ENCODE assay signal across 8 mouse cellular contexts in the genomic region with DNA sequence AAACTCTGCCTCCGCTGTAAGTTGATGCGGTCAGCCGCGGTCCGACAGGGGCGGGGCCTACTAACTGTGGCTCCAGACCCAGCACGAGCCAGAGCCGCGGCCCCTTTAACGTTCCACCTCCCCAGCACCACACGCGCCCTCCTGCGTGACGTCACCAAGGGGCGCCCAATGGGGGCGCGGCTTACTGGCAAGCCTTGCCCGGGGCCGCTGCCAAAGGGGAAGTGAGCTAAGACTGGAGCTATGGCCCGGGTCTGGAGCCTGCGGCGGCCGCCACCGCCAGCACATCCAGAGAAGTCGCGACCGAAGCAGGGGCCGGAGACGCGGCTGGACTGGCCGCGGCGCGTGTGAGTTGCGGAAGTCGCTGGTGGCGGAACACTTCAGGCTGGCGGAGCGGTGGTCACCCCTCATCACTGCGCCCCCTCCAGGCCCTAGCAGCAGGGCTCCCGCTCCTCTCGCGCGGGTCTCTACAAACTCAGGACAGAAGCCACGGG. TPM values are rescaled to one million over a fixed set of nuclear protein-coding genes. Genes with fewer than 3 reads are reported as not detected.
DNase-seq lines count a peak whose midpoint lies in the region; ATAC-seq and TF ChIP-seq lines count a peak whose summit lies in the region.

A gene (plus strand): TSS at position 194 of the 491 bp plus-strand sequence.

- peak; percentile 98 to 99 for DNase-seq in heart, postnatal 10 days
- DNase-seq in large intestine, adult 2 months (ENCODE audit: low read depth, low spot score), result peak; percentile 93
- DNase-seq in liver, postnatal 0 days, result peak; percentile 99
- peak; percentile 98 for DNase-seq in testis, postnatal 10 days (ENCODE audit: low spot score)

- peak within 1 kb of the TSS; percentile 75 for H3K4me2 ChIP-seq in forebrain, embryonic 13.5 days
- H3K4me2 ChIP-seq in liver, postnatal 0 days (ENCODE audit: low read depth, low read length), result peak within 1 kb of the TSS; percentile 89
- peak within 1 kb of the TSS; percentile 63 for H3K4me2 ChIP-seq in neural tube, embryonic 14.5 days (ENCODE audit: low read depth, low read length)

- intact Hi-C loops in heart, postnatal 10 days (cut with DNase I), result loop anchor here (5.0 kb wide), 1 partner anchor 90 kb away; a partner anchor contains a TSS

- peaks cover 3% of the 10 kb centered on the region for H3K4me1 ChIP-seq in ES-Bruce4 (ENCODE audit: control insufficient read depth, insufficient read depth, low read length)
- peaks cover 19% of the 10 kb centered on the region for H3K4me1 ChIP-seq in forebrain, embryonic 13.5 days
- peaks cover 18% of the 10 kb centered on the region for H3K4me1 ChIP-seq in liver, postnatal 0 days (ENCODE audit: insufficient read depth)
- H3K4me1 ChIP-seq in neural tube, embryonic 14.5 days (ENCODE audit: control insufficient read depth, insufficient read depth, low read length), result peaks cover 12% of the 10 kb centered on the region

- peak within 1 kb of the TSS; percentile 86 for H3K4me3 ChIP-seq in ES-Bruce4 (ENCODE audit: low read depth, low read length)
- peak within 1 kb of the TSS; percentile 75 for H3K4me3 ChIP-seq in forebrain, embryonic 13.5 days
- peak within 1 kb of the TSS; percentile 97 for H3K4me3 ChIP-seq in liver, postnatal 0 days (ENCODE audit: low read depth, low read length)
- H3K4me3 ChIP-seq in neural tube, embryonic 14.5 days (ENCODE audit: low read depth, low read length), result peak within 1 kb of the TSS; percentile 50

- peaks cover 12% of the 10 kb centered on the region for H3K36me3 ChIP-seq in ES-Bruce4 (ENCODE audit: control insufficient read depth, insufficient read depth, low read length, poor library complexity, severe bottlenecking)
- peaks cover 26% of the 10 kb centered on the region for H3K36me3 ChIP-seq in forebrain, embryonic 13.5 days (ENCODE audit: poor library complexity, severe bottlenecking)
- no peaks in the 10 kb centered on the region; the same call in 1 of the 2 replicates for H3K36me3 ChIP-seq in liver, postnatal 0 days (replicated peaks; ENCODE audit: insufficient read depth, low read length)
- no peaks in the 10 kb centered on the region; the same call in none of the 2 replicates for H3K36me3 ChIP-seq in neural tube, embryonic 14.5 days (ENCODE audit: control insufficient read depth, insufficient read depth, low read length)

- TF ChIP-seq CTCF in ES-Bruce4 (IDR thresholded peaks at IDR 0.05; ENCODE audit: low read depth, low read length), result peak; percentile 49
- peak; percentile 65 for TF ChIP-seq CTCF in liver, postnatal 0 days (IDR thresholded peaks at IDR 0.05; ENCODE audit: low read depth)

- WGBS in forebrain, embryonic 13.5 days, result 0% methylated on average over 45 of the region's 45 CpGs
- WGBS in large intestine, adult 2 months, result under 1% methylated on average over 45 of the region's 45 CpGs
- 1% methylated on average over 45 of the region's 45 CpGs for WGBS in liver, postnatal 0 days (ENCODE audit: insufficient replicate concordance)
- under 1% methylated on average over 45 of the region's 45 CpGs for WGBS in neural tube, embryonic 14.5 days

- H3K27me3 ChIP-seq in ES-Bruce4 (ENCODE audit: control insufficient read depth, insufficient read depth, low read length, poor library complexity, severe bottlenecking), result no peaks in the 10 kb centered on the region
- 0 out of 2 replicates have a peak, but pooled peaks cover 4% of the 10 kb centered on the region for H3K27me3 ChIP-seq in forebrain, embryonic 13.5 days
- no peaks in the 10 kb centered on the region for H3K27me3 ChIP-seq in liver, postnatal 0 days (ENCODE audit: insufficient read depth, low read length)
- no peaks in the 10 kb centered on the region for H3K27me3 ChIP-seq in neural tube, embryonic 14.5 days (ENCODE audit: control insufficient read depth, insufficient read depth, low read length)

- H3K27ac ChIP-seq in ES-Bruce4 (ENCODE audit: insufficient read depth, low read length), result no peak within 1 kb of the TSS
- H3K27ac ChIP-seq in forebrain, embryonic 13.5 days, result peak within 1 kb of the TSS; percentile 60; the same call in 1 of the 2 replicates
- peak within 1 kb of the TSS; percentile 92 for H3K27ac ChIP-seq in liver, postnatal 0 days (ENCODE audit: low read depth)
- peak within 1 kb of the TSS; percentile 76 for H3K27ac ChIP-seq in neural tube, embryonic 14.5 days (ENCODE audit: low read depth, low read length)

- peak; percentile 97 for ATAC-seq in cerebellum, adult (ENCODE audit: insufficient number of reproducible peaks, low FRiP score, low TSS enrichment)
- peak; percentile 100 for ATAC-seq in forebrain, embryonic 13.5 days
- ATAC-seq in liver, postnatal 0 days, result peak; percentile 100
- peak; percentile 100 for ATAC-seq in neural tube, embryonic 14.5 days (ENCODE audit: low read depth)

- no peak for TF ChIP-seq POLR2A in ES-Bruce4 (IDR thresholded peaks at IDR 0.05; ENCODE audit: insufficient read depth, low read length)

- H3K9me3 ChIP-seq in ES-Bruce4 (replicated peaks; ENCODE audit: control insufficient read depth, insufficient read depth, low read length, poor library complexity, severe bottlenecking), result no peaks in the 10 kb centered on the region
- no peaks in the 10 kb centered on the region for H3K9me3 ChIP-seq in forebrain, embryonic 13.5 days (replicated peaks)
- H3K9me3 ChIP-seq in liver, postnatal 0 days (ENCODE audit: low read length), result no peaks in the 10 kb centered on the region
- no peaks in the 10 kb centered on the region for H3K9me3 ChIP-seq in neural tube, embryonic 14.5 days (ENCODE audit: control insufficient read depth, low read length)

- 0 out of 2 replicates have a peak, but pooled peaks have one; percentile 28 for TF ChIP-seq EP300 in ES-Bruce4 (IDR thresholded peaks at IDR 0.05; ENCODE audit: insufficient read depth, low read depth, low read length)
- TF ChIP-seq EP300 in liver, postnatal 0 days (IDR thresholded peaks at IDR 0.05; ENCODE audit: low read depth), result peak; percentile 18; the same call in 1 of the 2 replicates

- H3K9ac ChIP-seq in ES-Bruce4 (ENCODE audit: low read depth, poor library complexity, severe bottlenecking), result peak within 1 kb of the TSS; percentile 79
- peak within 1 kb of the TSS; percentile 85 for H3K9ac ChIP-seq in forebrain, embryonic 13.5 days
- peak within 1 kb of the TSS; percentile 95 for H3K9ac ChIP-seq in liver, postnatal 0 days (replicated peaks)
- H3K9ac ChIP-seq in neural tube, embryonic 14.5 days (replicated peaks; ENCODE audit: low read depth, low read length), result peak within 1 kb of the TSS; percentile 75

RNA-seq across cellular contexts. Expression of the gene that starts here (rescaled TPM):
- 33.9 and 35.7 TPM in 2 replicates for polyA plus RNA-seq in ES-Bruce4 (2011; ENCODE audit: insufficient read depth, insufficient read length, low read depth, missing spikeins)
- 23.6 and 23.7 TPM in 2 replicates for polyA plus RNA-seq in forebrain, embryonic 13.5 days (2015; fragmentation: Nextera tagmentation; extraction: Ambion mirVana)
- 10 to 100 TPM; 36.7 to 38.9 TPM for total RNA-seq in heart, postnatal 10 days (2021)
- polyA plus RNA-seq in large intestine, adult 2 months (2012; rRNA removed), result 19.1 and 38.2 TPM in 2 replicates
- 8.3 and 8.4 TPM in 2 replicates for polyA plus RNA-seq in liver, postnatal 0 days (2015; fragmentation: Nextera tagmentation; extraction: Ambion mirVana)
- 26.2 and 26.9 TPM in 2 replicates for polyA plus RNA-seq in neural tube, embryonic 14.5 days (2014; fragmentation: Nextera tagmentation; extraction: Ambion mirVana)
